Mouse (Mus musculus) kidney, adult 2 months (tissue): ENCODE data around the gene Snx9.

Experiments used
- CTCF ChIP-seq: fragments of 200-500 bp; conservative IDR thresholded peaks from 2 replicates; pipeline ENCODE4 v1.5.1; 2011; ENCODE audit warnings: low read depth, mild to moderate bottlenecking, control low read depth, low read length, moderate library complexity, mixed read lengths; ENCODE audit not compliant: insufficient read depth, insufficient read length
- POLR2A ChIP-seq: fragments of 200-500 bp; IDR thresholded peaks from one replicate; pipeline ENCODE4 v1.6.1; 2011; ENCODE audit warnings: low read depth, low read length, control low read depth

DNA sequence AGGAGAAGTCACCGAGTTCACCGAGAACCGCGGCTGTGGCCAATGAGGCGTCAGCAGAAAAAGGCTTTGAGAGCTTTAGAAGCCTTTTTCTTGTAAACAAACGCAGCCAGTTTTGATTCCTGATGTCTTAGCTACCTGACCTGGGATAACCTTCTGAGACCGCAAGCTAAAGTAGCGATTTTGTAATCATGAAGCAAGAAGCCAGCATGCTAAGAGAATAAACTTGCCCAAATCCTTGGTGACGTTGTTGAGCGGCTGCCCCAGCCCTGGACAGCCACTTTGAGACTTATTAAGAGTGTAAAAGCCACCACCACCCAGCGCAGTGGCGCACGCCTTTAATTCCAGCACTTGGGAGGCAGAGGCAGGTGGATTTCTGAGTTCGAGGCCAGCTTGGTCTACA is 95.1 kb downstream of the Snx9 start:
- no peak for TF ChIP-seq CTCF
- TF ChIP-seq POLR2A = no peak
